Mouse (Mus musculus) kidney, adult 2 months (tissue): ENCODE data around the gene Ydjc. TPM values are rescaled to one million over a fixed set of nuclear protein-coding genes. Genes with fewer than 3 reads are reported as not detected.

Experiments
- DNase-seq: peaks from one replicate; pipeline ENCODE4 v3.0.0; 2021
- H3K27ac ChIP-seq: fragments of 200-500 bp; 2 replicates; pipeline ENCODE4 v1.5.1; 2012; ENCODE audit warnings: low read depth, low read length, control low read depth, inconsistent platforms; ENCODE audit not compliant: insufficient read depth
- H3K27me3 ChIP-seq: fragments of 200-500 bp; replicated peaks from 2 replicates; pipeline ENCODE4 v1.6.1; 2012; ENCODE audit warnings: mild to moderate bottlenecking, moderate library complexity, low read length, inconsistent platforms; ENCODE audit not compliant: control insufficient read depth, insufficient read depth
- H3K36me3 ChIP-seq: fragments of 200-500 bp; 2 replicates; pipeline ENCODE4 v1.6.1; 2012; ENCODE audit warnings: mild to moderate bottlenecking, moderate library complexity, low read length, inconsistent platforms; ENCODE audit not compliant: control insufficient read depth, insufficient read depth
- H3K4me1 ChIP-seq: fragments of 200-500 bp; 2 replicates; pipeline ENCODE4 v1.6.1; 2011; ENCODE audit warnings: low read length; ENCODE audit not compliant: control insufficient read depth, insufficient read depth
- H3K4me3 ChIP-seq: fragments of 200-500 bp; 2 replicates; pipeline ENCODE4 v1.5.1; 2011; ENCODE audit warnings: mild to moderate bottlenecking, low read depth, low read length, control low read depth; ENCODE audit not compliant: insufficient read depth
- CTCF ChIP-seq: fragments of 200-500 bp; conservative IDR thresholded peaks from 2 replicates; pipeline ENCODE4 v1.5.1; 2011; ENCODE audit warnings: low read depth, mild to moderate bottlenecking, control low read depth, low read length, moderate library complexity, mixed read lengths; ENCODE audit not compliant: insufficient read depth, insufficient read length
- POLR2A ChIP-seq: fragments of 200-500 bp; IDR thresholded peaks from one replicate; pipeline ENCODE4 v1.6.1; 2011; ENCODE audit warnings: low read depth, low read length, control low read depth
- WGBS: fragments of 180-500 bp; shearing (Covaris S2); methylation state at CpG from one replicate; pipeline ENCODE4 v1.1.7; 2018; 5-methylcytosine and 5-hydroxymethylcytosine counted together
- polyA plus RNA-seq: library from polyadenylated mRNA; depleted of rRNA; stranded (reverse); fragments of >200 nt; gene quantifications from 2 replicates; pipeline ENCODE4 v1.2.3, GENCODE M21; 2012

Ydjc gene
- polyA plus RNA-seq, 1 experiment, result 7.5 TPM

- no peak overlapping the region for H3K4me3 ChIP-seq
- peaks cover 3% of the 10 kb centered on the region for H3K4me1 ChIP-seq
- 74% methylated on average over 14 of the region's 14 CpGs for whole genome bisulfite sequencing
- no peak overlapping the region for H3K27ac ChIP-seq
- no peaks in the 10 kb centered on the region for H3K27me3 ChIP-seq
- DNase-seq, result no peak
- H3K36me3 ChIP-seq, result no peaks in the 10 kb centered on the region
- no peak for TF ChIP-seq CTCF
- TF ChIP-seq POLR2A, result no peak
Observed at GRCm38 (mm10) chr16:17121569-17121968, 22.9 kb upstream of the Ydjc start.

- Histone ChIP-seq H3K36me3 (no peaks in the 10 kb centered on the region), H3K27ac (no peak overlapping the region), H3K4me3 (no peak overlapping the region), H3K27me3 (no peaks in the 10 kb centered on the region), H3K4me1 (peaks cover 3% of the 10 kb centered on the region)
- WGBS, result 39% methylated on average over 22 of the region's 22 CpGs
- no peak for DNase-seq
- TF ChIP-seq POLR2A (no peak), CTCF (no peak)
Observed at GRCm38 (mm10) chr16:17124119-17124870, 20.1 kb upstream of the Ydjc start.

GRCm38 (mm10) chr16:17124871-17125520, 19.4 kb upstream of the Ydjc start, which contains the start of gene 2610318N02Rik:
Gene 2610318N02Rik (minus strand): TSS chr16:17125167.
- TF ChIP-seq CTCF (no peak), POLR2A (no peak)
- Histone ChIP-seq H3K36me3 (no peaks in the 10 kb centered on the region), H3K4me3 (peak within 1 kb of the TSS; percentile 23; the same call in 1 of the 2 replicates), H3K27ac (no peak within 1 kb of the TSS), H3K27me3 (no peaks in the 10 kb centered on the region), H3K4me1 (peaks cover 3% of the 10 kb centered on the region)
- peak; percentile 82 for DNase-seq
- 2% methylated on average over 25 of the region's 25 CpGs for WGBS

GRCm38 (mm10) chr16:17127292-17127691, 17.1 kb upstream of the Ydjc start:
- peak; percentile 69 for DNase-seq
- WGBS, result 100% methylated on average over 1 of the region's 1 CpGs
- H3K4me3 ChIP-seq, result no peak overlapping the region
- no peak overlapping the region for H3K27ac ChIP-seq
- no peaks in the 10 kb centered on the region for H3K27me3 ChIP-seq
- TF ChIP-seq POLR2A (no peak), CTCF (peak; percentile 84)
- H3K36me3 ChIP-seq, result no peaks in the 10 kb centered on the region
- H3K4me1 ChIP-seq, result peaks cover 3% of the 10 kb centered on the region

GRCm38 (mm10) chr16:17131191-17132088, 13.0 kb upstream of the Ydjc start:
- no peak overlapping the region for H3K27ac ChIP-seq
- no peaks in the 10 kb centered on the region for H3K27me3 ChIP-seq
- TF ChIP-seq CTCF (peak; percentile 31; the same call in 1 of the 2 replicates), POLR2A (no peak)
- WGBS, result 7% methylated on average over 43 of the region's 43 CpGs
- DNase-seq, result no peak
- H3K4me1 ChIP-seq, result no peaks in the 10 kb centered on the region
- peak overlapping the region; percentile 78 for H3K4me3 ChIP-seq
- no peaks in the 10 kb centered on the region for H3K36me3 ChIP-seq

GRCm38 (mm10) chr16:17132089-17132905, 12.1 kb upstream of the Ydjc start, which contains the start of gene Sdf2l1:
Gene Sdf2l1 (minus strand): TSS chr16:17132383.
- no peaks in the 10 kb centered on the region for H3K4me1 ChIP-seq
- H3K27me3 ChIP-seq, result no peaks in the 10 kb centered on the region
- peak within 1 kb of the TSS; percentile 78 for H3K4me3 ChIP-seq
- no peak within 1 kb of the TSS for H3K27ac ChIP-seq
- no peaks in the 10 kb centered on the region for H3K36me3 ChIP-seq
- peak; percentile 99 for DNase-seq
- no peak; the same call in 1 of the 2 replicates for TF ChIP-seq CTCF
- TF ChIP-seq POLR2A, result peak; percentile 28
- WGBS, result under 1% methylated on average over 47 of the region's 47 CpGs
